Mouse (Mus musculus): ENCODE data around the gene Trib2. TPM values are rescaled to one million over a fixed set of nuclear protein-coding genes. Genes with fewer than 3 reads are reported as not detected.

The Trib2 gene
- polyA plus RNA-seq, 1 experiment from 2014 or later = 61.7 TPM

- Histone ChIP-seq H3K27ac (replicated peaks; ENCODE audit: low read depth, low read length) (no peak overlapping the region), H3K4me2 (ENCODE audit: low read depth, low read length) (no peak overlapping the region), H3K9ac (replicated peaks; ENCODE audit: low read length) (no peak overlapping the region), H3K4me3 (ENCODE audit: low read depth, low read length) (no peak overlapping the region), H3K36me3 (replicated peaks; ENCODE audit: control insufficient read depth, insufficient read depth, low read depth, low read length) (no peaks in the 10 kb centered on the region; the same call in none of the 2 replicates), H3K27me3 (ENCODE audit: control insufficient read depth, insufficient read depth, low read length) (no peaks in the 10 kb centered on the region), H3K9me3 (replicated peaks; ENCODE audit: control insufficient read depth, low read length) (no peaks in the 10 kb centered on the region), H3K4me1 (ENCODE audit: control insufficient read depth, insufficient read depth, low read length) (no peaks in the 10 kb centered on the region)
- WGBS = 81% methylated on average over 2 of the region's 2 CpGs
- no peak for DNase-seq (ENCODE audit: low spot score)
- no peak for ATAC-seq (replicated peaks; ENCODE audit: insufficient number of reproducible peaks, low FRiP score, low TSS enrichment, low read depth)
Observed at GRCm38 (mm10) chr12:15790181-15790580, 26.5 kb downstream of the Trib2 start.

GRCm38 (mm10) chr12:15777047-15777446 is 39.7 kb downstream of the Trib2 start:
- Histone ChIP-seq H3K4me2 (ENCODE audit: low read depth, low read length) (no peak overlapping the region), H3K27me3 (ENCODE audit: control insufficient read depth, insufficient read depth, low read length) (no peaks in the 10 kb centered on the region), H3K27ac (replicated peaks; ENCODE audit: low read depth, low read length) (no peak overlapping the region), H3K4me1 (ENCODE audit: control insufficient read depth, insufficient read depth, low read length) (no peaks in the 10 kb centered on the region), H3K9me3 (replicated peaks; ENCODE audit: control insufficient read depth, low read length) (no peaks in the 10 kb centered on the region), H3K9ac (replicated peaks; ENCODE audit: low read length) (no peak overlapping the region), H3K36me3 (replicated peaks; ENCODE audit: control insufficient read depth, insufficient read depth, low read depth, low read length) (no peaks in the 10 kb centered on the region), H3K4me3 (ENCODE audit: low read depth, low read length) (no peak overlapping the region)
- no peak for ATAC-seq (replicated peaks; ENCODE audit: insufficient number of reproducible peaks, low FRiP score, low TSS enrichment, low read depth)
- no peak for DNase-seq (ENCODE audit: low spot score)

DNA sequence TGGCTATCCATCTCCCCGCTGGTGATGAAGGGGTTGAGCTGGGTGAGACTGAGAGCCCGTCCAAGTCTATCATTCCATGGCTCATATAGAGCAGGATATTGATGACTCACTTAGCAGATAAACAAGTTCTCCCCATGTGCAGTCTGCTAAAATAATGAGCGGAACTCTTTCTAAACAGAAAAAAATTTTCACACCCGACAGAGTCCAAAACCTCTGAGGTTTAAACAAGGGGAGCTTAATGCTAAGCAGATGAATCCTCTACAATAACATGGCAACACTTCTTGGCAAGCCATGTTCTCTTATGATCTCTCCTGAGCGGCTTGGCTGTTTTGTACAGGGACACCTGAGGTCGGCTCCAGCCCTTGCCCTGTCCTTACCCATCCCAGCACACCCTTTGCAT is 45.0 kb downstream of the Trib2 start:
- no peak overlapping the region for H3K4me2 ChIP-seq (ENCODE audit: low read depth, low read length)
- no peak overlapping the region for H3K9ac ChIP-seq (replicated peaks; ENCODE audit: low read length)
- ATAC-seq (replicated peaks; ENCODE audit: insufficient number of reproducible peaks, low FRiP score, low TSS enrichment, low read depth) = no peak
- no peaks in the 10 kb centered on the region for H3K9me3 ChIP-seq (replicated peaks; ENCODE audit: control insufficient read depth, low read length)
- no peaks in the 10 kb centered on the region for H3K36me3 ChIP-seq (replicated peaks; ENCODE audit: control insufficient read depth, insufficient read depth, low read depth, low read length)
- no peak overlapping the region for H3K4me3 ChIP-seq (ENCODE audit: low read depth, low read length)
- no peak overlapping the region for H3K27ac ChIP-seq (replicated peaks; ENCODE audit: low read depth, low read length)
- 87% methylated on average over 6 of the region's 6 CpGs for WGBS
- H3K4me1 ChIP-seq (ENCODE audit: control insufficient read depth, insufficient read depth, low read length) = no peaks in the 10 kb centered on the region
- no peak for DNase-seq (ENCODE audit: low spot score)
- H3K27me3 ChIP-seq (ENCODE audit: control insufficient read depth, insufficient read depth, low read length) = no peaks in the 10 kb centered on the region

GRCm38 (mm10) chr12:15768536-15768935 is 48.2 kb downstream of the Trib2 start:
- ATAC-seq (replicated peaks; ENCODE audit: insufficient number of reproducible peaks, low FRiP score, low TSS enrichment, low read depth) (no peak), DNase-seq (ENCODE audit: low spot score) (no peak)
- Histone ChIP-seq H3K4me3 (ENCODE audit: low read depth, low read length) (no peak overlapping the region), H3K36me3 (replicated peaks; ENCODE audit: control insufficient read depth, insufficient read depth, low read depth, low read length) (no peaks in the 10 kb centered on the region), H3K4me2 (ENCODE audit: low read depth, low read length) (no peak overlapping the region), H3K27ac (replicated peaks; ENCODE audit: low read depth, low read length) (no peak overlapping the region), H3K9ac (replicated peaks; ENCODE audit: low read length) (no peak overlapping the region), H3K27me3 (ENCODE audit: control insufficient read depth, insufficient read depth, low read length) (no peaks in the 10 kb centered on the region), H3K9me3 (replicated peaks; ENCODE audit: control insufficient read depth, low read length) (no peaks in the 10 kb centered on the region), H3K4me1 (ENCODE audit: control insufficient read depth, insufficient read depth, low read length) (no peaks in the 10 kb centered on the region)
- 85% methylated on average over 3 of the region's 3 CpGs for WGBS

DNA sequence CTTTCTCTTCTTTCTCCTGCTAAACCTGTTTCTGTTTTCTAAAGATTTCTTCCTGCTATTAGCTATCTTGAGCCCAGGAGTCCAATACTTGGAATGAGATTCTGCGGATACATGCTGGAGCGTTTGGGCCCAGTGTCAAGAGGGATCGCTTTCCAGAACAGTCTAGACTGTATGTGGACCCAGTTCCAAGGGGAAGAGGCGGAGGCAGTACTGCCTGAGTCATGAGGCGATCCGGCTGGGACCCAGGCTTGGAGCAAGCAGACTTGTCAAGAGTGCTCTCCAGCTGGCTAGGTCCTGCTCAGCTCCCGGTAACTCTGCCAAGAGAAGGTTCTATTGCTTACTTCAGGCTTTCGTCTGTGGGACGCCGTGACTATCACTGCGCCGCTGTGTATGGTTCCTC is 50.7 kb downstream of the Trib2 start:
- no peak for ATAC-seq (replicated peaks; ENCODE audit: insufficient number of reproducible peaks, low FRiP score, low TSS enrichment, low read depth)
- 91% methylated on average over 12 of the region's 12 CpGs for WGBS
- H3K4me3 ChIP-seq (ENCODE audit: low read depth, low read length) = no peak overlapping the region
- no peaks in the 10 kb centered on the region for H3K4me1 ChIP-seq (ENCODE audit: control insufficient read depth, insufficient read depth, low read length)
- DNase-seq (ENCODE audit: low spot score) = no peak
- H3K4me2 ChIP-seq (ENCODE audit: low read depth, low read length) = no peak overlapping the region
- no peaks in the 10 kb centered on the region for H3K9me3 ChIP-seq (replicated peaks; ENCODE audit: control insufficient read depth, low read length)
- no peak overlapping the region for H3K9ac ChIP-seq (replicated peaks; ENCODE audit: low read length)
- H3K27ac ChIP-seq (replicated peaks; ENCODE audit: low read depth, low read length) = no peak overlapping the region
- no peaks in the 10 kb centered on the region for H3K27me3 ChIP-seq (ENCODE audit: control insufficient read depth, insufficient read depth, low read length)
- no peaks in the 10 kb centered on the region for H3K36me3 ChIP-seq (replicated peaks; ENCODE audit: control insufficient read depth, insufficient read depth, low read depth, low read length)

DNA sequence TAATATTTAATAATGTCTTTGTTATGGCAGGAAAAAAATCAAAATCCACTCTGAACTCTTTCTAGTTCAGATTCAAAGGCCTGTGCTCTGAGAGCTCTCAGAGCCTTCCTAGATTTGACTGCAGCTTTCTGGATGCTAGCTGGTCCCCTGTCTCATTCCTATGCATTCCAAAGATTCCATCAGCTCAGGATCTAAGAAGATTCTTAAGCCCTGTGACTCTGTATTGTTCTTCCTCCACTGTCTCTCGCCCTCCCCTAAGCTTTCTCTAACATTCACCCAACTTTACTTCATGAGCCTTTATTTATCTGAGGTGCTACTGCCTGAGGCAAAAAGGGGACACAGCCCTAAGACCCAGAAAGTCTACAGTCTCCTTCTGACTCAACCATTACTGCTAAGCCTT is 51.5 kb downstream of the Trib2 start:
- ATAC-seq (replicated peaks; ENCODE audit: insufficient number of reproducible peaks, low FRiP score, low TSS enrichment, low read depth) = no peak
- no peak overlapping the region for H3K4me3 ChIP-seq (ENCODE audit: low read depth, low read length)
- H3K9ac ChIP-seq (replicated peaks; ENCODE audit: low read length) = no peak overlapping the region
- H3K4me2 ChIP-seq (ENCODE audit: low read depth, low read length) = no peak overlapping the region
- no peaks in the 10 kb centered on the region for H3K4me1 ChIP-seq (ENCODE audit: control insufficient read depth, insufficient read depth, low read length)
- no peaks in the 10 kb centered on the region for H3K27me3 ChIP-seq (ENCODE audit: control insufficient read depth, insufficient read depth, low read length)
- no peak for DNase-seq (ENCODE audit: low spot score)
- no peak overlapping the region for H3K27ac ChIP-seq (replicated peaks; ENCODE audit: low read depth, low read length)
- H3K36me3 ChIP-seq (replicated peaks; ENCODE audit: control insufficient read depth, insufficient read depth, low read depth, low read length) = no peaks in the 10 kb centered on the region
- 25% methylated on average over 1 of the region's 1 CpGs for WGBS
- no peaks in the 10 kb centered on the region for H3K9me3 ChIP-seq (replicated peaks; ENCODE audit: control insufficient read depth, low read length)

DNA sequence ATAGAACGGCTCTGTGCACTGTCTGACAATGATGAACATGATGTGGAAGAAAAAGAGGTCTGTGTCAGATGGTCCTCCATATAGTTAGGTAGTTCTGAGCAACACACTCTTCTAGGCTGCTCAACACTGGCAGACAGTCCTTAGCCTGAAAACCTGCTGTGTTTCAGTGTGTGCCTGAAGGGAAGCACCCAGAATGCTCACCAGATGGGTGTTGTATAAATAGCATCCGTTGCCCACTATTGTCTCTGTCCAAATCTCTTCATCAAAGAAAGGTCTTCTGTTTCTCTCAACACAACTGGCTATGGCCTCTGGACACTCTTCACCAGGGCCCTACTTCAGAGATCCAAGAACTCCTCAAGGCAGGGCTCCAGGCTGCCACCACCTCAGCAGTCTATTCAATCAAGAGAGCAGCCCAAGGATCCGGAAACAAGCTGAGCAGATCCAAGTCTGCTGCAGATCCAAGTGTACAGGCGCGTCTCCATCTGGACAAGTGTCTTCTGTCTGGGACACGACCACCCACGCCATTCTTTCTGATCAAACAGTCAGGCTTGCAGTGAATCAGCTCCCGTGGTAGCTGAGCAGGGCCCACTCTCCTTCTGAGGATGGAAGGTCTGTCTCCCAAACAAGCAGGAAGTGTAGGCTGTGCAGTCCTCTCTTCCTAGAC is 55.1 kb downstream of the Trib2 start:
- Histone ChIP-seq H3K4me1 (ENCODE audit: control insufficient read depth, insufficient read depth, low read length) (no peaks in the 10 kb centered on the region), H3K9me3 (replicated peaks; ENCODE audit: control insufficient read depth, low read length) (no peaks in the 10 kb centered on the region), H3K4me2 (ENCODE audit: low read depth, low read length) (no peak overlapping the region), H3K27ac (replicated peaks; ENCODE audit: low read depth, low read length) (no peak overlapping the region), H3K36me3 (replicated peaks; ENCODE audit: control insufficient read depth, insufficient read depth, low read depth, low read length) (no peaks in the 10 kb centered on the region), H3K4me3 (ENCODE audit: low read depth, low read length) (no peak overlapping the region), H3K9ac (replicated peaks; ENCODE audit: low read length) (no peak overlapping the region), H3K27me3 (ENCODE audit: control insufficient read depth, insufficient read depth, low read length) (no peaks in the 10 kb centered on the region)
- 86% methylated on average over 8 of the region's 8 CpGs for WGBS
- DNase-seq (ENCODE audit: low spot score) (no peak), ATAC-seq (replicated peaks; ENCODE audit: insufficient number of reproducible peaks, low FRiP score, low TSS enrichment, low read depth) (no peak)

- H3K4me2 ChIP-seq (ENCODE audit: low read depth, low read length) = no peak overlapping the region
- ATAC-seq (replicated peaks; ENCODE audit: insufficient number of reproducible peaks, low FRiP score, low TSS enrichment, low read depth) = no peak
- WGBS = 86% methylated on average over 4 of the region's 4 CpGs
- H3K9me3 ChIP-seq (replicated peaks; ENCODE audit: control insufficient read depth, low read length) = no peaks in the 10 kb centered on the region
- DNase-seq (ENCODE audit: low spot score) = no peak
- H3K27ac ChIP-seq (replicated peaks; ENCODE audit: low read depth, low read length) = no peak overlapping the region
- H3K36me3 ChIP-seq (replicated peaks; ENCODE audit: control insufficient read depth, insufficient read depth, low read depth, low read length) = no peaks in the 10 kb centered on the region
- H3K4me3 ChIP-seq (ENCODE audit: low read depth, low read length) = no peak overlapping the region
- no peaks in the 10 kb centered on the region for H3K27me3 ChIP-seq (ENCODE audit: control insufficient read depth, insufficient read depth, low read length)
- H3K4me1 ChIP-seq (ENCODE audit: control insufficient read depth, insufficient read depth, low read length) = no peaks in the 10 kb centered on the region
- no peak overlapping the region for H3K9ac ChIP-seq (replicated peaks; ENCODE audit: low read length)
Observed at GRCm38 (mm10) chr12:15760684-15761083, 56.0 kb downstream of the Trib2 start.
